Mouse (Mus musculus): ENCODE results near the gene Abca4. TPM values are rescaled to one million over a fixed set of nuclear protein-coding genes. Genes with fewer than 3 reads are reported as not detected.

The Abca4 gene
- polyA plus RNA-seq, 1 experiment from 2014 or later, result 2.3 TPM

DNA sequence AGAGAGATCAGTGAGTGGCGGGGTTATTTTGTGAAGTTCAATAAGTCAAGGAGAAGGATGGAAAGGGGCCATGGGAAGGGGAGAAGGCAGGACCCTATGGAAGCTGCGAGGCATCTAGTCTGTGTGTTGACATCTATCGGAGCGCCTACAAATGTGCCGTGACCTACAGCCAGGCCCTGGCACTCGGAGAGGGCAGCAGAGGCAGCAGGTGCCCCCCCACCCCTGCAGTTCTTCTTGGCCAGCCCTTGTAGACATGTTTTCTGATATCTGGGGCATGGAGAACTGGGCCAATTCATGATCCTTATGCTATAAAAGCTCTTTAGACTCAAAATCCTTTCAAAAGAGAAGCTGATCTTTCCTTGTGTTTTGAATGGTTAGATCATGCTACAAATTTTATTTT, 163.5 kb downstream of the Abca4 start:
- no peak overlapping the region for H3K27ac ChIP-seq (ENCODE audit: low read length)
- DNase-seq (ENCODE audit: low spot score) (no peak), ATAC-seq (no peak)
- no peaks in the 10 kb centered on the region for H3K9me3 ChIP-seq (ENCODE audit: low read length)
- TF ChIP-seq CTCF (IDR thresholded peaks at IDR 0.05) (no peak), EP300 (IDR thresholded peaks at IDR 0.05) (no peak)
- no peaks in the 10 kb centered on the region for H3K36me3 ChIP-seq (ENCODE audit: insufficient read depth, low read length)
- H3K4me3 ChIP-seq (ENCODE audit: low read depth, low read length), result no peak overlapping the region
- H3K4me1 ChIP-seq (ENCODE audit: insufficient read depth, low read depth, low read length), result 0 out of 2 replicates have a peak, but pooled peaks cover 4% of the 10 kb centered on the region
- 77% methylated on average over 6 of the region's 6 CpGs for WGBS
- H3K27me3 ChIP-seq (replicated peaks; ENCODE audit: insufficient read depth, low read length), result no peaks in the 10 kb centered on the region
- no peak overlapping the region for H3K4me2 ChIP-seq (replicated peaks; ENCODE audit: low read depth, low read length)
- no peak overlapping the region for H3K9ac ChIP-seq (replicated peaks; ENCODE audit: low read depth)

DNA sequence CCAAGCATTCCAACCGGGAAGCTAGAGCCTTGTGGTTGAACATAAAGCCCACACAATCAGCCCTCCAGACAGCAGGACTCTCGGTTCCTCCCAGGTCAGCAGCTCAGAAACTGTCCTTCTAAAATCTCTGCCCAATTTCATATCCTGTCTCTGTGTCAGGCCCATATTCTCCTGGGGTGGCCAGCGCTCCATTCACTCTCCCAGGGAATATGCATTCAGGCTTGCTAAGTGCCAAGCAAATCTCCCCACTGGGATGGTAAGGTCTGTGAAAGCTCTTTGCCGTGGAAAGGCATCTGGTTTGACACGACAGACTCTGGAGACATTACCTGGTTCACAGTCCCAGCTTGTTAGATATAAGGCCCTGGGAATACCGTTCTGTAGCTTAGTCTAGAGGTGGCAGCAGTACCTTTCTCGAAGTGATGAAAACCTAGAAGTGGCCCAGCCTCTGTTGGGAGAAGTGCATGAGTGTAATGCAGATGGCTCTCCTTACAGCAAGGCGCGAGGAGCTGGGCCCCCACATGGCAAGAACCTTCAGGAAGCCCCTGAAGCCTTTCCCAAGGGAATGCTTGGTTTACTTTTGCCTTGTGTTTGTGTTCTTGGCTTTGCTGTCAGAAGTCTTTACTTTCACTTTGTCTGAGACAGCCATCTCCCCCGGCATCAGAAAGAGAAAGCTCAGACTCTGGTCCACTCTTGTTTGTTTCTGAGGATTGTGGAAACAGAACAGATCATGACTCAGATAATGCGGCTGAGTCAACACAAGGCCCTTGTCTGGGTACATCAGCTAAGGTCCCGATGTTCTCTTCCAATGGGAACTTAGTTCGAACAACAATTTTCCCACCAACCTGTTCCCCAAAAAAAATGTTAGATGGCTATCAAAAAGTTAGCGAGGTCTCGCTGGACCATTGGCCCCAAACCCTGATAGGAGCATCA, 164.3 kb downstream of the Abca4 start:
- Histone ChIP-seq H3K9ac (replicated peaks; ENCODE audit: low read depth) (peak overlapping the region; percentile 29; the same call in 1 of the 2 replicates), H3K9me3 (ENCODE audit: low read length) (no peaks in the 10 kb centered on the region), H3K4me2 (replicated peaks; ENCODE audit: low read depth, low read length) (peak overlapping the region; percentile 30), H3K27ac (ENCODE audit: low read length) (no peak overlapping the region; the same call in 1 of the 2 replicates), H3K4me1 (ENCODE audit: insufficient read depth, low read depth, low read length) (0 out of 2 replicates have a peak, but pooled peaks cover 4% of the 10 kb centered on the region), H3K4me3 (ENCODE audit: low read depth, low read length) (no peak overlapping the region), H3K36me3 (ENCODE audit: insufficient read depth, low read length) (no peaks in the 10 kb centered on the region), H3K27me3 (replicated peaks; ENCODE audit: insufficient read depth, low read length) (no peaks in the 10 kb centered on the region)
- 66% methylated on average over 15 of the region's 15 CpGs for WGBS
- TF ChIP-seq EP300 (IDR thresholded peaks at IDR 0.05) (no peak), CTCF (IDR thresholded peaks at IDR 0.05) (no peak)
- ATAC-seq (no peak), DNase-seq (ENCODE audit: low spot score) (peak; percentile 24)

DNA sequence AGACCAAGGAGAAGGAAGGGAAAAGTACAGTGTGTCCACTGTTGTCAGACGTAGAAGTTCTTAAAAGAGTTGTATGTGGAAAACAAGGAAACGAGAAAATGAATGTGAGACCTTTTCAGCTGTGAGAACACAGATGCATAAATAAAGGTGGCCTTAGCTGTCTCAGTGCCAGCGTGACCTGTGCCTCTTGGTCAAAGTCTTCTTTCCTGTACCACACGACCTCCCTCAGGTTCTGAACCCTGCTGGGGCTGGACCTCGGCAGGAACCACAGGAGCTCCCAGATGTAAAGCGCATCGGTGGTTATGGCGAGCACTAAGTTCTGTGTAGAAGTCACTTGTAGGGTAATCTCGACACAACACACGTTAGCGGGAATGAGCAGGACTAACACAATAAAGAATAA, 165.3 kb downstream of the Abca4 start:
- ATAC-seq (no peak), DNase-seq (ENCODE audit: low spot score) (no peak)
- H3K4me1 ChIP-seq (ENCODE audit: insufficient read depth, low read depth, low read length), result 0 out of 2 replicates have a peak, but pooled peaks cover 4% of the 10 kb centered on the region
- H3K27ac ChIP-seq (ENCODE audit: low read length), result no peak overlapping the region
- TF ChIP-seq CTCF (IDR thresholded peaks at IDR 0.05), result no peak
- TF ChIP-seq EP300 (IDR thresholded peaks at IDR 0.05), result no peak
- no peak overlapping the region for H3K4me2 ChIP-seq (replicated peaks; ENCODE audit: low read depth, low read length)
- H3K9ac ChIP-seq (replicated peaks; ENCODE audit: low read depth), result no peak overlapping the region
- H3K27me3 ChIP-seq (replicated peaks; ENCODE audit: insufficient read depth, low read length), result no peaks in the 10 kb centered on the region
- no peak overlapping the region for H3K4me3 ChIP-seq (ENCODE audit: low read depth, low read length)
- H3K36me3 ChIP-seq (ENCODE audit: insufficient read depth, low read length), result no peaks in the 10 kb centered on the region
- H3K9me3 ChIP-seq (ENCODE audit: low read length), result no peaks in the 10 kb centered on the region
- WGBS, result 82% methylated on average over 11 of the region's 11 CpGs

DNA sequence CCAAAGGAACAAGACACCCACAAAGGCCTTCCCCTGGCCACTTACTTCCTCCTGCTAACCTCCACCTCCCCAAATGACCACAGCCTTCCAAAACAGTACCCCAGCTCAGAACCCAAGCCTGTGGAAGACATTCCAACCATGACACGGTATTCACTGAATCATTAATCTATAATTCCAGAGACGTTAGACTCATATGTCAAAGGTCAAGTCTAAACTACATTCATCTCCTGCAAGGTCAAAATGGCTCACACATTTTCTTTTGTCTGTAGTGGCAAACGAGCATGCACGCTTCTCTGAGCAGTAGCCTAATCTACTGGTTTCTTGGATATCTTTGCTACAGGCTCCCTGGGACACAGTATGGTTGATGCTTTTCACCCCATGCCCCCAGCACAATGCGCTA, 166.2 kb downstream of the Abca4 start:
- TF ChIP-seq EP300 (IDR thresholded peaks at IDR 0.05) (no peak), CTCF (IDR thresholded peaks at IDR 0.05) (no peak)
- H3K4me1 ChIP-seq (ENCODE audit: insufficient read depth, low read depth, low read length), result 0 out of 2 replicates have a peak, but pooled peaks cover 4% of the 10 kb centered on the region
- H3K4me2 ChIP-seq (replicated peaks; ENCODE audit: low read depth, low read length), result no peak overlapping the region
- no peak overlapping the region for H3K9ac ChIP-seq (replicated peaks; ENCODE audit: low read depth)
- H3K4me3 ChIP-seq (ENCODE audit: low read depth, low read length), result no peak overlapping the region
- WGBS, result 47% methylated on average over 5 of the region's 5 CpGs
- DNase-seq (ENCODE audit: low spot score), result no peak
- no peaks in the 10 kb centered on the region for H3K36me3 ChIP-seq (ENCODE audit: insufficient read depth, low read length)
- no peak for ATAC-seq
- no peaks in the 10 kb centered on the region for H3K9me3 ChIP-seq (ENCODE audit: low read length)
- H3K27ac ChIP-seq (ENCODE audit: low read length), result no peak overlapping the region
- H3K27me3 ChIP-seq (replicated peaks; ENCODE audit: insufficient read depth, low read length), result no peaks in the 10 kb centered on the region

DNA sequence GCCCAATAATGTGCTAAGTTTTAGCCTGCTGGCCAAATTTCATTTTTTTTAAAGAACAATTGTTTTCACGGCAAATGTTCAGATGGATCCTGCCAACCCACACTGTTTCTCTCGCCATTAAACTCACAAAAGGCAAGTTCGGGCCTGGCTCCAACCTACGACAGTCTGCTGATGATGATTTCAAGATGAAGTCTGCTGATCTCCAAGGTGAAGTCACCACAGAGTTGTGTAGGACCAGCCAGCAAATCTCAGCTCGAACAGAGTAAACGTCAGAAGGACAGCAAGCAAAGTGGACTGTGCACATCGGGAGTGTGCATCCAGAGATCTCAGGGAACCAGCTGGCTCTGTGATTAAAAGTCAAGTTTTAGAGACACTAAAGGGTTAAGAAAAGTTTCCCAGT, 166.6 kb downstream of the Abca4 start:
- WGBS, result 62% methylated on average over 7 of the region's 7 CpGs
- TF ChIP-seq CTCF (IDR thresholded peaks at IDR 0.05) (no peak), EP300 (IDR thresholded peaks at IDR 0.05) (no peak)
- Histone ChIP-seq H3K4me3 (ENCODE audit: low read depth, low read length) (no peak overlapping the region), H3K4me1 (ENCODE audit: insufficient read depth, low read depth, low read length) (0 out of 2 replicates have a peak, but pooled peaks cover 4% of the 10 kb centered on the region), H3K9ac (replicated peaks; ENCODE audit: low read depth) (no peak overlapping the region), H3K9me3 (ENCODE audit: low read length) (no peaks in the 10 kb centered on the region), H3K27ac (ENCODE audit: low read length) (no peak overlapping the region), H3K27me3 (replicated peaks; ENCODE audit: insufficient read depth, low read length) (no peaks in the 10 kb centered on the region), H3K36me3 (ENCODE audit: insufficient read depth, low read length) (no peaks in the 10 kb centered on the region), H3K4me2 (replicated peaks; ENCODE audit: low read depth, low read length) (no peak overlapping the region)
- ATAC-seq (no peak), DNase-seq (ENCODE audit: low spot score) (no peak)

DNA sequence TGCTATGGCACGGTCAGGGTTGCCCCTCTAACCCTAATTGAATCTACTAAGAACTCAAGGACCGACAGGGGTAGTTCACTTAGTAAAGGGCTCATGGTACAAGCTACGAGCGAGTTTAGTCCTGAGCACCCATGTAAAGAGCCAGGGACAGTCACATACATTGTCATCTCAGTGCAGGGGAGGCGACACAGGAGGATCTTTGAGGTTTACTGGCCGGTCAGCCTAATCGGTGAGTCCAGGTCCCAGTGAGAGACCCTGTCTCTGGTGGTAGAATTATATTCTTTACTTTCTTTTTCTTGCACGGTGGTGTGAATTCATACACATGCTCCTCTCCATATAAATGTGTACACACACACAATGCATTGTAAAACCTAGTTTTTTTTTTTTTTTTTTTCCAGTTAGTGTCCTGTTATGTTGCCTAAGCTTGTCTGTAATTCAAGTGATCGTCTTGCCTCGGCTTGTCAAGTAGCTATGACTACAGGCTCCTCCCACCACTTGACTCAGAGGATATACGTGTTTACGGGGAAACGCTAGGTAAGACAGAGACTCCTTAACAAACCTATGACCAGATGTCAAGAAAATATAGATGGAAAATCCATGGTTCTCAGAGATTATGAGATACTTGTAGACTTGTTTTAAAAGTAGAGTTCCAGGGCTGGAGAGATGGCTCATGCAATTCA, 167.3 kb downstream of the Abca4 start:
- DNase-seq (ENCODE audit: low spot score) (no peak), ATAC-seq (no peak)
- no peaks in the 10 kb centered on the region for H3K36me3 ChIP-seq (ENCODE audit: insufficient read depth, low read length)
- H3K27me3 ChIP-seq (replicated peaks; ENCODE audit: insufficient read depth, low read length), result no peaks in the 10 kb centered on the region
- H3K27ac ChIP-seq (ENCODE audit: low read length), result no peak overlapping the region
- no peak for TF ChIP-seq CTCF (IDR thresholded peaks at IDR 0.05)
- TF ChIP-seq EP300 (IDR thresholded peaks at IDR 0.05), result no peak
- no peak overlapping the region for H3K9ac ChIP-seq (replicated peaks; ENCODE audit: low read depth)
- no peak overlapping the region for H3K4me2 ChIP-seq (replicated peaks; ENCODE audit: low read depth, low read length)
- WGBS, result 55% methylated on average over 13 of the region's 13 CpGs
- 0 out of 2 replicates have a peak, but pooled peaks cover 4% of the 10 kb centered on the region for H3K4me1 ChIP-seq (ENCODE audit: insufficient read depth, low read depth, low read length)
- no peak overlapping the region for H3K4me3 ChIP-seq (ENCODE audit: low read depth, low read length)
- no peaks in the 10 kb centered on the region for H3K9me3 ChIP-seq (ENCODE audit: low read length)
